Mouse (Mus musculus) forelimb bud, embryonic 11.5 days (tissue): Measurements from ENCODE around the gene Ercc4.

Experiments
- DNase-seq: peaks from one replicate; pipeline ENCODE4 v3.0.0-alpha.2; 2012; ENCODE audit warnings: low read depth, low spot score

The Ercc4 gene

DNA sequence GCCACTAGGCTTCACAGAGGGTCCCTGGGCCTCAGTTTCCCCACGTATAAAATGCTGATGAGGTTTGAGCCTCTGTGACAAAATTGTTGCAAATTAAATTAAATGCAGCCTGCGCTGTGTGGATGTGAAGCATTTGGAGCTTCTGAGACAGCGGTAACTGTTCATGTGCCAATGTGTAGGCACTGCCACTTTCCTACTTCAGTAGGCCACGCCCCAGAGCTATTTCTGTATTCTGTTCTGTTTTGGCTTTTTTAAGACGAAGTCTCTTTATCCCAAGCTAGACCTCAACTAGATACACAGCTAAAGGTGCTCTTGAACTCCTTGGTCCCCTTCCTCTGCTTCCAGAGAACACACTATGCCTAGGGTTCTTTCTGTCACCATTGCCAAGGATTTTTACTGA lies 85.4 kb downstream of the Ercc4 start:
- DNase-seq = no peak

DNA sequence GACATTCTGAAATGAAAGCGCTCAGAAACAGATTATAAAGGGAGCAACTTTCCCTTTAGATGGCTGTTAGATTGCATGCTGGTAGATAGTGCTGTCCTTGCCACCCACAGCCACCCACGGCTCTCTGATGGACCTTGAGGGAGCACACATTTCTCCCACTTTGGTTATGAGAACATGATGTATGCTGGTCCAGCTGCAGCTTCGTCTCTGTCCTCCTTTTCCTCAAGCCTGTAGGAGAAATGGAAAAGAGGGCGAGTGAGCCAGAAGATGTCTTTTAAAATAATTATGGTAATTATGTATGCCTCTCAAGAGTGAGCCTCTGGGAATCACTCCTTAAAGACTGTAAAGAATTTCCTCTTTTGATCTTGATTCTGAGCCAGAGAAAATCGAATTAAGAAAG lies 87.1 kb downstream of the Ercc4 start:
- no peak for DNase-seq

- no peak for DNase-seq
These were observed 87.8 kb downstream of the Ercc4 start for GRCm38 (mm10) chr16:13197293-13197692.

- DNase-seq = no peak
These were observed 89.7 kb downstream of the Ercc4 start for GRCm38 (mm10) chr16:13199204-13199603.
